Mouse (Mus musculus): ENCODE results near the gene Upp2.
A peak's percentile ranks its signal among the peaks of the same experiment; 100 is the strongest.

Upp2 gene

DNA sequence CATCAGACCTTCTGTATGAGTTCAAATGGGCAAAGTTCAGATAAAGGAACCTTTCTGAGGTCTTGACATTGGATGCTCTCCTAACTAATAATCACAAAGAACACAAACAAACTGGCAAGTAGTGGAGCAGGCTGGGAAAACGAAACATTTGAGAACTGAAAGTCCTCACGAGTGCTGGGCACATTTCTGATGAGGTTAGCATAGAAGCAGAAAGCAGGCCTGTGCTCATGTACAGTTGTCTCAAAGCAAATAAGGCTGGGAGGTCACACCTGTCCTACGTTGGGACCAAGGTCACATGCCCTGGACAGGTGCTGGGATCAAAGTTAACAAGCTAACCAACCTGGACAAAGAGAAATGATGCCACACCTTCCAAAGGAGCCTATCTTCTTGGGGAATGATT lies 187.6 kb downstream of the Upp2 start:
- DNase-seq (ENCODE audit: low spot score in 2 of 2), result no peak

- no peak for DNase-seq (ENCODE audit: low spot score in 2 of 2)
Observed at GRCm38 (mm10) chr2:58758081-58758480, 191.0 kb downstream of the Upp2 start.

DNA sequence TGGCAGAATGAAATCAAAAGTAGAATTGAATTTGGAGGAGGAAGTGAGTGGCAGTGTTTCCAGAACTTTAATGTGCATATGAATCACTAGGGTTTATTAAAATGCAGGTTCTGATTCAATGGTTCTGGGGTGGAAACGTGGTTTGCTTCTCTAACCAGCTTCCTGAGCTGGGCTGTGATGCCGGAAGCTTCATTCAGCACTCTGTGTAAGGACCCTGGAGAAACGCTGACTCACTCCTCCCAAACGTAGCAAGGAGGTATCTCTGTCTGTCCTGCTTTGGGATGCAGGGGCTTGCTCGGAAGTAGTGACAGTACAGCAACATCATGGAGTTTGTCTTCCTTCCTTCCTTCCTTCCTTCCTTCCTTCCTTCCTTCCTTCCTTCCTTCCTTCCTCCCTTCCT lies 192.6 kb downstream of the Upp2 start:
- DNase-seq (ENCODE audit: low spot score in 2 of 2), result no peak

- peak; percentile 33 to 70 for DNase-seq (ENCODE audit: low spot score in 2 of 2)
Observed at GRCm38 (mm10) chr2:58765141-58765540, 198.0 kb downstream of the Upp2 start.

GRCm38 (mm10) chr2:58773833-58774232 lies 206.7 kb downstream of the Upp2 start:
- no peak for DNase-seq (ENCODE audit: low spot score in 2 of 2)

DNA sequence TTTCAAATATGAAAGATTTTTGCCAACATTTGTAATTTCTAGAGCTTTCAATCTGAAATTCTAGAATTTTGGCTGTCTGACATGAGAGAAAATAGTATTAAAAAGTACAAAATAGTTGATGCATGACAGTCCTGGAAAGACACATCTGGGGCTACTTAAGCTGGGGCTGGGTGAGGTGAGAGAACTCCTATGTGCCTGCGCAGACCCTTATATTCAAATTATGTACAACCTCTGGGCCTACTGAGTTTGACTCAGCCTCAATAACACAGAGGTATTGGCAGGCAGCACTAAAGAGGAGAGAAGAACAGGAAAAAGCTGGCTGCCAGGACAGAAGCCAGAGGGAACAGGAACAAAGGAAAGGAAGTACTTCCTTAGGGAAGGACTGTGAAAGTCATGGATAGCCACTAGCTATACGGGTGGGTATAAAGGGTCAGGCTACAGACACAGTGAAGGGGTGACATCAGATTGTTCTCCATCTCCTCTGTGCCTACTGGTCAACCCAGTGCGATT lies 211.9 kb downstream of the Upp2 start:
- no peak for DNase-seq (ENCODE audit: low spot score in 2 of 2)

- no peak for DNase-seq (ENCODE audit: low spot score in 2 of 2)
Observed at GRCm38 (mm10) chr2:58783526-58783925, 216.4 kb downstream of the Upp2 start.

GRCm38 (mm10) chr2:58786177-58786576 lies 219.1 kb downstream of the Upp2 start:
- no peak for DNase-seq (ENCODE audit: low spot score in 2 of 2)

DNA sequence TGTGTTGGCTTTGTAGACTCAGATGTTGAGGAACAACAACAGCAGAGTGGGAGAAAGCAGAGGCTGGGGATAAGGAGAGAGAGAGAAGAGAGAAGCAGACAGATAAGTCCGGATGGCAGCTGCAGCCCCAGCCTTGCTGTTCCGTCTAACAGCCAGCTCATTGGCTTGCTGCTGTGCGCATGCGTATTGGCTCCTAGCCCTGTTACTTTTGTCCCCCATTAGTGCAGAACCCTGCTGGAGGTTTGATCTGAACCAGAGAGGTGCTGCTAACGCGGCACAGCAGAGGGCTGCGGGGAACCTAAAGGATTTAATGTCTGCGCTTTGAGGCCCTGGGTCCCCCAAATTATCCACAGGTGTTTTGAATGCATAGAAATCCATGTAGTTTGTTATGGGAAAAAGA lies 219.6 kb downstream of the Upp2 start:
- DNase-seq (ENCODE audit: low spot score in 2 of 2), result no peak

GRCm38 (mm10) chr2:58787360-58787759 lies 220.3 kb downstream of the Upp2 start:
- no peak for DNase-seq (ENCODE audit: low spot score in 2 of 2)

DNA sequence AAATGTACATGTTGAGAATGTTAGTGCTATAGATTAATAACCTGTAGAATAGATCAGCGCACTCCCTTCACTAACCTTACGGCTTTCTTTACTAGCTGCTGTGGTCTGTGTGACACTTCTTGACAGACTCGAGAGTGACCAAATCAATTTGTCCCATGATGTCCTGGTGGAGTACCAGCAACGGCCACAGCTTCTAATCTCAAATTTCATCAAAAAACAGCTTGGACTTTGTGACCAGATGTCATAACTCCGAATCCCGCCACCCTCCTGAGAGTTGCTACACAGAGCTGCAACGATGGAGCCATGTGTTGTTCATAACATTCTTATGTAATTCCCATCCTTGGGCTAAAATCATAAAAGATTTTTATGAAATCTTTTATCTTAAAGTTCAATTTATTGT lies 222.8 kb downstream of the Upp2 start:
- no peak for DNase-seq (ENCODE audit: low spot score in 2 of 2)

DNA sequence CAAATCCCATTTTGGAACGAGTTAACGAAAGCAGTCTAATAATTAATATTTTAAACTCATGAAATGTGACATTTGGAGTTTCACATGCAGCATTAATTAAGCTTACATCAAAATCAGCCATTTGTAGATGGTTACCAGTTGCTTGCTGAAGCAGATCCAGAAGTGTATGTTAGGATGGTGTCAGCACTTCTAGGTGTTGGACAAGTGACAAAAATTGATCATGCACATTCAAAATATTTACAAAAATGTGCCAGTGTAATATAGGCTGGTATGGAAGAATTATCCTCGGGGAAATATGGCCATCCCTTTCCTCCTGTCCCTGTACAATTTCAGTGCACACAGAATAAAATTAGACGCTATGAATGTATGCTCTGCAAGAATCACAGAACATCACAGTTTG lies 223.3 kb downstream of the Upp2 start:
- no peak for DNase-seq (ENCODE audit: low spot score in 2 of 2)

DNA sequence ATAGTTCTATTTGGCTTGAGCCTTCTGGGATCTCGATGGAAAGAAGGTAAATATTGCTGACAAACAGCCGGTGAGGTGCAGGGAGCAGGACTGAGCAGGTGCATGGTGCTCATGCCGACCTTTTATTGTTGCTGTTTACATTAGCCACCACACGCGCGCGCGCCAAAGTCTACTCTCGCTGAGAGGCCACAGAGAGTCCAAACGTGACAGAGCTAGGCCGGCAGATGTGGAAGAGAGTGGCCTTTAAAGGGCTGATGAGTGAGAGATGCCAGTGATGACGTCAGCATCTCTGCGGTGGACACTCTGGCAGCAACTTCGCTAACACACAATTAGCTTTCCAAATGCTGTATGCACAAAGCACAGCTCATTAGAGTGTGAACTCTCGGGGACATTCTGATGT lies 227.4 kb downstream of the Upp2 start:
- no peak for DNase-seq (ENCODE audit: low spot score in 2 of 2)

DNA sequence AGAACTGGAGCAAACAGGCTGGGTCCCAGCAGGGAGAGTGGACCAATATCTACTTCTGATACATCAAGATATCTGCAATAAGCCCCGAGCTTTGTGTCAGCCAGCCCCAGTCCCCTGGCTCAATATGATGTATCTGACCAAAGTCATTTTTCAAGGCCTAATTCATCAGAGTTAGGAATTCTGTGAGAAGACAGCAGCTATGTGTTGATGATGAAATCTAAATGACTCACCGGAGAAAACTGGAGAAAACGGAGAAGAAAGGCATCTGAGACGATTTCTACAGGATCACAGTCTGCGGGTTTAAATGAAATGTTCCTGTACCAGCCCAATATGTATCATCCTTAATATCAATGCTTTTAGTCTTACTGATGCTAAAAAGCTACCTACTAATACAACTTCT lies 228.3 kb downstream of the Upp2 start:
- DNase-seq (ENCODE audit: low spot score in 2 of 2), result no peak

DNA sequence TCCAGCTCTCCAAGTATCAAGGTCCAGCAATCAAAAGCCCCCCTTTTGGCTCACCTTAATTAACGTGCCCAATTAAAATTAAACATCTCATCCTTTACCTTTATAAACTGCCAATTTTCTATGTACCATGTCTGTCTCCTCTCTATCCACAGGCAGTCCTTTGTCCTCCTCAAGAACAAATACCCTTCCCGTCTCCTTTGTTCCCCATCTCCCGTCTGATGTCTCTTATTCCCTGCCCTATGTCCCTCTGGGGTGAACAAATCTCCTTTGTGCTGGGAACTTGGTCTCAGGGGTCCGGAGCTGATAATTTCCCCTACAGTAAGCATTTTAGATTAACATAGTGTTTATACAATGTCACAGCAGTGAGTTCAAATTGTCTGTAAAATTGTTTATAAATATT lies 230.4 kb downstream of the Upp2 start:
- DNase-seq (ENCODE audit: low spot score in 2 of 2), result no peak

DNA sequence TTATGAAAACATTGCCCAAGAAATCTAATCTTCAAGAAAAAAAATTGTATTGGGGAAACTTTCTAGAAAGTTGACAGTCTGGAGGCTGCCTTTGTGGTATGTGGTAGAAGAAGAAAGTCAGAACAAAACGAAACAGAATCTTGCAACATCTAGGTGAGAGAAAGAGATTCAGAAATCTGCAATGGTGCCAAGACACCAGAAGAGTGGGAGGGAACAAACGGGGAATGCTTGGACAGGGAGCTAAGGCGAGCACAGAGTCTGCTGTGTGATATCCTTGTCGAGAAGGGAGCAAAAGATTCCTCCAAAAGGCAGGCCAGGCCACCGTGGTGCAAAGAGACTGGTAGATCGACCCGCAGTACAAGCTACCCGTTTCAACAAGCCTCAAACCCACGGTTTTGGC lies 232.0 kb downstream of the Upp2 start:
- no peak for DNase-seq (ENCODE audit: low spot score in 2 of 2)

DNA sequence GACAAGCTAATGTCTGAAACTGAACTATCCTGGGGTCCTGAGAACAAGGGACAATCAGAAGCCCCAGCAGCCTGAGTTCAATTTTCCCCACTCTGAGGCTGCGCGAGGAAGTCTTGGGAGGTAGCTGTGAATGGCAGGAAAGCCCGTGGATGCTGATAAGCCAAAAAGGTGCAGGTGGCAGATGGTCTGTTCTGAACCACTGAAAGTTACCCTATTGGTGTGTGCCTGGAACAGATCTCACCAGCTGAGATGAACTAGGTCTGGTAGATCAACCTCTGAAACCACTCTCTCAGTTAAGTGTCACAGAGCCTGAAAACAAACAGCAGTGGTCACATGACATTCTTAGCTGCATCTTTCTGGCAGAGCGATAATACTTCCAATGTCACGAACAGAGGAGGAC lies 232.5 kb downstream of the Upp2 start:
- DNase-seq (ENCODE audit: low spot score in 2 of 2), result no peak

DNA sequence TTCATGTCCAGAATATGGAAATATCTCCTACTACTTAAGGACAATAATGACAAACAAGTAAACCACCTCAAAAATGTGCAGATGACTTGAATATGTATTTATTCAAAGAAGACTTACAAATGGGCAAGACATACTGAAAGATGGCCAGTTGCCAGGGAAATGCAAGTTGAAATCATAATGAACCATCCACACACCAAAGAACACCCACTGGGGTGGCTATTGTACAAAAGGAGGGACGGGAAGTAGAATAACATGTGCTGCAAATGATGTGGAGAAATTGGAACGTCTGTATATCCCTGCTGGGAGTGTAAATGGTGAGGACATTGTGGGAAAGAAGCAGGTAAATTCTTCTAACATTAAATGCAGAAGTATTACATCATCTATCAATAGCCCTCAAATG lies 245.8 kb downstream of the Upp2 start:
- DNase-seq (ENCODE audit: low spot score in 2 of 2), result no peak

GRCm38 (mm10) chr2:58828910-58829600 lies 262.0 kb downstream of the Upp2 start:
- DNase-seq (ENCODE audit: low spot score in 2 of 2), result no peak

DNA sequence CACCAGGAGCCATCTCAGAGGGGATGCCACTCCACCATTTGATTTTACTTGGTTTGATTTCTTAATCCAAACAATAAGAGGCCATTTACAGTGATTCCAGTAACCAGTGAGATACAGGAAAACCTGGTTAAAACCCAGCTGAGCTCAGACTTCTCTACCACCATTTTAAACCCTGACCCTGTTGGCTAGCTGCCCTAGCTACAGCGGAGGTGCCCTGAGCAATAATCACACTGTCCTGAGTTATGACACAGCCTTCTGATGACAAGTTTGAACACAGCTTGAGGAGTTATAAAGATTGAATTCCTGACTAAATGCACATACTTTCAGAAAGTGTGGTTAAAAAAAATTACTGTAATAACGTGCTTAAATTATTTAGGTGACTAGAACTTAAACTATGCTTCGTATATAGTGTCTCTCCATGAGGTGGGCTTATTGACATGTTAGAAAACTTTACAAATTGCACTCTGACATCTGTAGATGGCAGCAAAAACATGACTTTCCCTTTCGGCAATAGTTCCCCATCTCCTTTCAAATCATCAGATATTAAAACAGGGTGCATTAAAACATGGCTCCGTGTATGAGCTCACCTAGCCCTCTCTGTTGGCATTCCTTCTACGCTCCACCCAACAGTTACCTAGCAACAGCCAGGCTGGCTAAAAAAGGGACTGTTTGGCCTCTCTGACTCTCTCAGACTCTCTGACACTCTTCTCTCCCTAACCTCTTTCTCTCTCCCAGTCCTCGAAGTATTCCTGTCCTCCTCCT lies 263.1 kb downstream of the Upp2 start:
- peak in 1 of 2 experiments; percentile 15 for DNase-seq (ENCODE audit: low spot score in 2 of 2)

DNA sequence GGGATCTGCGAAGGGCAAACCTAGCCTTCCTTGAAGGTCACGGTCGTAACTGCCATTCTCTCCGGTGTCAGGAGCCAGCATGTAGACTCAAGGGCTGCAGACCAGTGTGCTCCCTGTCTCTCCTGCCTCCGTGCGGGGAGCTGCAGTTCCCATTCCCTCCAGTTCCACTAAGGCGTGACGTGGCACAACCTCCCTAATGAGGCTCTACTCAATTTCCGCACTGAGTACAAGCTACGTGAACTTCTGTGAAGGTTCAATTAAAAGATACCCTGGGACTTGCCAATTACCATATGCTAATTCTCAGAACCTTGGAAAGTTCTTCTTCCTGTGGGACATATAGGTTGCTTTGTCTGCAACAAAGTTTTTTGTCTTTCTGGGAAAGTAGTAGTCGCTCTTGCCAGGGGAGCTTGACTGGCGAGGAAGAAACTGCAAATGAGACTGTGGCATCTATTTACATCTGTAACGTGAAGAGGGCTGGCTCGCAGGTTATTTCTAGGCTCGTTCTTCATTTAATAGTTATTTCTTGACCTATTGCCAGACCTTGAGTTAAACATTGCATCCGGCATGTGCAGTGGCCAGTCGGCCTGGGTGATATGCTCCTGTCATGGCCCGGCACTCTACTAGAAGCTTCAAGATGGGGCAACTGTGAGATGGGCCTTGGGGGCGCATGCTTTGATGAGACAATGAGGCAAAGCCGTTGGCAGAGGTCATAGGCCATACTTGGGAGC lies 265.3 kb downstream of the Upp2 start:
- DNase-seq (ENCODE audit: low spot score in 2 of 2), result no peak

- no peak for DNase-seq (ENCODE audit: low spot score in 2 of 2)
Observed at GRCm38 (mm10) chr2:58841021-58841420, 273.9 kb downstream of the Upp2 start.

DNA sequence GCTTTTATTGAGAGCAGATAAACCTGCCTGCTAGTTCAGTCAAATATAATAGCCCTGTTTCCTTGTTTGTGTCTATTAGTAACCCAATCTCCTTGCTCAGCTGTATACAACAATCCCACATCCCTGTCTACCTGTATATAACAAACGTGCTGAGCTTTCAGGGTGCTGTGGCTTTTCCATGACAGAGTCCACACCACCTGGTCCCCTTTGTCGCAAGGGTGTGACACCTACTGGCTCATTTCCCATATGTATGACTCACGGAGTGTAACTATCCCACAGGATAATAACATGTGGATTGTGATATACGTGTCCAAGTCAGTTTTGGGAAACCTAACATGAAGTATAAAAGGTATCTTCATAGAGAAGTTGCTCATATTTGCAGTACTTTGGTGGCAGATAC lies 275.3 kb downstream of the Upp2 start:
- no peak for DNase-seq (ENCODE audit: low spot score in 2 of 2)

All from left cerebral cortex, adult 9 months (tissue).